Mouse (Mus musculus) hindbrain, embryonic 11.5 days (tissue): Measurements from ENCODE around the gene Polr1a. TPM values are rescaled to one million over a fixed set of nuclear protein-coding genes. Genes with fewer than 3 reads are reported as not detected.

Experiments
- ATAC-seq: fragments of 200-750 bp; cut with Nextera tagmentation; 2 replicates; pipeline ENCODE4 v1.8.0; 2017; ENCODE audit warnings: mild to moderate bottlenecking, moderate TSS enrichment, moderate library complexity; ENCODE audit not compliant: low FRiP score
- DNase-seq: peaks from one replicate; pipeline ENCODE4 v3.0.0-alpha.2; 2015; ENCODE audit warnings: low spot score
- H3K27ac ChIP-seq: fragments of 300-500 bp; sonication (generic); 2 replicates; pipeline ENCODE4 v1.5.1; 2014; ENCODE audit warnings: mild to moderate bottlenecking, low read depth, low read length
- H3K27me3 ChIP-seq: fragments of 300-500 bp; sonication (generic); 2 replicates; pipeline ENCODE4 v1.6.1; 2014; ENCODE audit warnings: mild to moderate bottlenecking, low read length, moderate library complexity, mixed read lengths; ENCODE audit not compliant: control insufficient read depth, insufficient read depth
- H3K36me3 ChIP-seq: fragments of 300-500 bp; sonication (generic); 2 replicates; pipeline ENCODE4 v1.6.1; 2014; ENCODE audit warnings: mild to moderate bottlenecking, low read length, moderate library complexity, mixed read lengths; ENCODE audit not compliant: control insufficient read depth, insufficient read depth
- H3K4me1 ChIP-seq: fragments of 300-500 bp; sonication (generic); replicated peaks from 2 replicates; pipeline ENCODE4 v1.6.1; 2014; ENCODE audit warnings: low read length, mixed read lengths; ENCODE audit not compliant: control insufficient read depth, insufficient read depth
- H3K4me2 ChIP-seq: fragments of 300-500 bp; sonication (generic); replicated peaks from 2 replicates; pipeline ENCODE4 v1.6.1; 2014; ENCODE audit warnings: mild to moderate bottlenecking, low read depth, low read length
- H3K4me3 ChIP-seq: fragments of 300-500 bp; sonication (generic); 2 replicates; pipeline ENCODE4 v1.5.1; 2014; ENCODE audit warnings: low read depth, low read length
- H3K9ac ChIP-seq: fragments of 300-500 bp; sonication (generic); 2 replicates; pipeline ENCODE4 v1.6.1; 2014; ENCODE audit warnings: low read depth, low read length
- H3K9me3 ChIP-seq: fragments of 300-500 bp; sonication (generic); 2 replicates; pipeline ENCODE4 v1.6.1; 2016; ENCODE audit warnings: low read length; ENCODE audit not compliant: control insufficient read depth
- WGBS: fragments of 180-500 bp; shearing (Covaris S2); extraction: QIAGEN DNeasy Blood & Tissue Kit; methylation state at CpG from one replicate; pipeline ENCODE4 v1.1.7; 2014; 5-methylcytosine and 5-hydroxymethylcytosine counted together
- polyA plus RNA-seq: library from polyadenylated mRNA; unstranded; fragments of >200 nt; fragmentation: Nextera tagmentation; extraction: Ambion mirVana; gene quantifications from 2 replicates; pipeline ENCODE4 v1.2.1, GENCODE M21; 2014

Polr1a gene
- polyA plus RNA-seq, 1 experiment from 2014 or later = 27.7 TPM

GRCm38 (mm10) chr6:71963561-71963960, 54.7 kb downstream of the Polr1a start:
- Histone ChIP-seq H3K27ac (no peak overlapping the region), H3K9ac (no peak overlapping the region), H3K27me3 (no peaks in the 10 kb centered on the region), H3K9me3 (no peaks in the 10 kb centered on the region), H3K4me2 (no peak overlapping the region), H3K36me3 (no peaks in the 10 kb centered on the region), H3K4me3 (no peak overlapping the region), H3K4me1 (no peaks in the 10 kb centered on the region)
- WGBS = 97% methylated on average over 11 of the region's 11 CpGs
- ATAC-seq = no peak
- DNase-seq = no peak

GRCm38 (mm10) chr6:71966683-71967303, 57.9 kb downstream of the Polr1a start:
- Histone ChIP-seq H3K9me3 (no peaks in the 10 kb centered on the region), H3K4me2 (no peak overlapping the region), H3K4me1 (no peaks in the 10 kb centered on the region), H3K9ac (no peak overlapping the region), H3K27me3 (no peaks in the 10 kb centered on the region), H3K36me3 (0 out of 2 replicates have a peak, but pooled peaks cover 2% of the 10 kb centered on the region), H3K27ac (no peak overlapping the region), H3K4me3 (no peak overlapping the region)
- ATAC-seq (no peak), DNase-seq (no peak)
- 86% methylated on average over 5 of the region's 5 CpGs for WGBS

- H3K27me3 ChIP-seq = no peaks in the 10 kb centered on the region
- DNase-seq = no peak
- no peak overlapping the region for H3K4me3 ChIP-seq
- no peak overlapping the region for H3K4me2 ChIP-seq
- H3K9ac ChIP-seq = no peak overlapping the region
- no peak for ATAC-seq
- no peaks in the 10 kb centered on the region for H3K4me1 ChIP-seq
- H3K9me3 ChIP-seq = no peaks in the 10 kb centered on the region
- WGBS = 88% methylated on average over 7 of the region's 7 CpGs
- H3K27ac ChIP-seq = no peak overlapping the region
- H3K36me3 ChIP-seq = 0 out of 2 replicates have a peak, but pooled peaks cover 2% of the 10 kb centered on the region
Observed at GRCm38 (mm10) chr6:71967847-71968246, 59.0 kb downstream of the Polr1a start.

GRCm38 (mm10) chr6:71969459-71969858, 60.6 kb downstream of the Polr1a start:
- no peak overlapping the region for H3K9ac ChIP-seq
- H3K4me2 ChIP-seq = no peak overlapping the region
- H3K4me3 ChIP-seq = no peak overlapping the region
- no peaks in the 10 kb centered on the region for H3K9me3 ChIP-seq
- WGBS = 93% methylated on average over 7 of the region's 7 CpGs
- DNase-seq (no peak), ATAC-seq (no peak)
- H3K4me1 ChIP-seq = no peaks in the 10 kb centered on the region
- no peak overlapping the region for H3K27ac ChIP-seq
- peaks cover 2% of the 10 kb centered on the region; the same call in 1 of the 2 replicates for H3K36me3 ChIP-seq
- no peaks in the 10 kb centered on the region for H3K27me3 ChIP-seq

- Histone ChIP-seq H3K9ac (no peak overlapping the region), H3K4me1 (no peaks in the 10 kb centered on the region), H3K4me3 (no peak overlapping the region), H3K36me3 (peaks cover 2% of the 10 kb centered on the region; the same call in 1 of the 2 replicates), H3K4me2 (no peak overlapping the region), H3K9me3 (no peaks in the 10 kb centered on the region), H3K27ac (no peak overlapping the region), H3K27me3 (no peaks in the 10 kb centered on the region)
- DNase-seq (no peak), ATAC-seq (no peak)
- WGBS = 76% methylated on average over 2 of the region's 2 CpGs
Observed at GRCm38 (mm10) chr6:71970154-71970553, 61.3 kb downstream of the Polr1a start.

GRCm38 (mm10) chr6:71976592-71976991, 67.7 kb downstream of the Polr1a start:
- 92% methylated on average over 7 of the region's 7 CpGs for WGBS
- Histone ChIP-seq H3K36me3 (peaks cover 5% of the 10 kb centered on the region; the same call in 1 of the 2 replicates), H3K4me2 (no peak overlapping the region)

GRCm38 (mm10) chr6:71980165-71980564, 71.3 kb downstream of the Polr1a start:
- ATAC-seq (no peak), DNase-seq (no peak)
- H3K27ac ChIP-seq = no peak overlapping the region
- H3K9me3 ChIP-seq = no peaks in the 10 kb centered on the region
- no peaks in the 10 kb centered on the region for H3K4me1 ChIP-seq
- no peaks in the 10 kb centered on the region for H3K27me3 ChIP-seq
- H3K9ac ChIP-seq = no peak overlapping the region
- no peak overlapping the region for H3K4me3 ChIP-seq
- no peak overlapping the region for H3K4me2 ChIP-seq
- H3K36me3 ChIP-seq = 0 out of 2 replicates have a peak, but pooled peaks cover 3% of the 10 kb centered on the region
- WGBS = 83% methylated on average over 8 of the region's 8 CpGs

More at GRCm38 (mm10) chr6:71976592-71976991, 67.7 kb downstream of the Polr1a start:
- Histone ChIP-seq H3K4me1 (no peaks in the 10 kb centered on the region), H3K9ac (no peak overlapping the region), H3K9me3 (no peaks in the 10 kb centered on the region), H3K27ac (no peak overlapping the region), H3K27me3 (no peaks in the 10 kb centered on the region), H3K4me3 (no peak overlapping the region)
- no peak for DNase-seq
- ATAC-seq = no peak

GRCm38 (mm10) chr6:71980587-71980986, 71.7 kb downstream of the Polr1a start:
- Histone ChIP-seq H3K4me1 (no peaks in the 10 kb centered on the region), H3K36me3 (0 out of 2 replicates have a peak, but pooled peaks cover 3% of the 10 kb centered on the region), H3K27me3 (no peaks in the 10 kb centered on the region), H3K4me2 (no peak overlapping the region), H3K9ac (no peak overlapping the region), H3K27ac (no peak overlapping the region), H3K9me3 (no peaks in the 10 kb centered on the region), H3K4me3 (no peak overlapping the region)
- DNase-seq (no peak), ATAC-seq (no peak)
- WGBS = 87% methylated on average over 2 of the region's 2 CpGs

- Histone ChIP-seq H3K9ac (no peak overlapping the region), H3K4me2 (no peak overlapping the region), H3K4me3 (no peak overlapping the region), H3K9me3 (no peaks in the 10 kb centered on the region), H3K27ac (no peak overlapping the region), H3K36me3 (0 out of 2 replicates have a peak, but pooled peaks cover 3% of the 10 kb centered on the region), H3K4me1 (no peaks in the 10 kb centered on the region), H3K27me3 (no peaks in the 10 kb centered on the region)
- DNase-seq (no peak), ATAC-seq (no peak)
- WGBS = 93% methylated on average over 4 of the region's 4 CpGs
Observed at GRCm38 (mm10) chr6:71981450-71981849, 72.6 kb downstream of the Polr1a start.
